Mouse (Mus musculus): ENCODE measurements around the gene Clmn. TPM values are rescaled to one million over a fixed set of nuclear protein-coding genes. Genes with fewer than 3 reads are reported as not detected.

The Clmn gene
- polyA plus RNA-seq, 1 experiment from 2014 or later = 2.8 TPM

- no peak overlapping the region for H3K9ac ChIP-seq (ENCODE audit: low read length)
- no peak overlapping the region for H3K4me2 ChIP-seq (ENCODE audit: low read depth, low read length, severe bottlenecking)
- DNase-seq (ENCODE audit: low spot score) (no peak), ATAC-seq (replicated peaks; ENCODE audit: low FRiP score) (no peak)
- no peak overlapping the region for H3K4me3 ChIP-seq (ENCODE audit: low read depth, low read length)
- H3K36me3 ChIP-seq (ENCODE audit: control insufficient read depth, insufficient read depth, low read length) = no peaks in the 10 kb centered on the region
- H3K27me3 ChIP-seq (ENCODE audit: control insufficient read depth, insufficient read depth, low read length) = no peaks in the 10 kb centered on the region
- 97% methylated on average over 7 of the region's 7 CpGs for WGBS
- H3K9me3 ChIP-seq (ENCODE audit: control insufficient read depth, low read length) = no peaks in the 10 kb centered on the region
- no peak overlapping the region for H3K27ac ChIP-seq (ENCODE audit: low read depth, low read length)
- H3K4me1 ChIP-seq (replicated peaks; ENCODE audit: control insufficient read depth, insufficient read depth, low read length) = peaks cover 6% of the 10 kb centered on the region; the same call in 1 of the 2 replicates
These were observed 41.2 kb downstream of the Clmn start for GRCm38 (mm10) chr12:104823722-104824121.

- no peak for ATAC-seq (replicated peaks; ENCODE audit: low FRiP score)
- no peak overlapping the region; the same call in 1 of the 2 replicates for H3K27ac ChIP-seq (ENCODE audit: low read depth, low read length)
- H3K27me3 ChIP-seq (ENCODE audit: control insufficient read depth, insufficient read depth, low read length) = no peaks in the 10 kb centered on the region
- H3K4me2 ChIP-seq (ENCODE audit: low read depth, low read length, severe bottlenecking) = no peak overlapping the region
- H3K36me3 ChIP-seq (ENCODE audit: control insufficient read depth, insufficient read depth, low read length) = no peaks in the 10 kb centered on the region
- WGBS = 91% methylated on average over 10 of the region's 10 CpGs
- peaks cover 6% of the 10 kb centered on the region; the same call in 1 of the 2 replicates for H3K4me1 ChIP-seq (replicated peaks; ENCODE audit: control insufficient read depth, insufficient read depth, low read length)
- H3K9me3 ChIP-seq (ENCODE audit: control insufficient read depth, low read length) = no peaks in the 10 kb centered on the region
- DNase-seq (ENCODE audit: low spot score) = no peak
- no peak overlapping the region for H3K9ac ChIP-seq (ENCODE audit: low read length)
- H3K4me3 ChIP-seq (ENCODE audit: low read depth, low read length) = no peak overlapping the region
These were observed 41.9 kb downstream of the Clmn start for GRCm38 (mm10) chr12:104822838-104823599.

GRCm38 (mm10) chr12:104822151-104822550 lies 42.7 kb downstream of the Clmn start:
- Histone ChIP-seq H3K27me3 (ENCODE audit: control insufficient read depth, insufficient read depth, low read length) (no peaks in the 10 kb centered on the region), H3K9me3 (ENCODE audit: control insufficient read depth, low read length) (no peaks in the 10 kb centered on the region), H3K36me3 (ENCODE audit: control insufficient read depth, insufficient read depth, low read length) (no peaks in the 10 kb centered on the region), H3K4me3 (ENCODE audit: low read depth, low read length) (no peak overlapping the region), H3K4me1 (replicated peaks; ENCODE audit: control insufficient read depth, insufficient read depth, low read length) (peaks cover 10% of the 10 kb centered on the region), H3K4me2 (ENCODE audit: low read depth, low read length, severe bottlenecking) (no peak overlapping the region), H3K9ac (ENCODE audit: low read length) (no peak overlapping the region), H3K27ac (ENCODE audit: low read depth, low read length) (no peak overlapping the region)
- WGBS = 53% methylated on average over 8 of the region's 8 CpGs
- DNase-seq (ENCODE audit: low spot score) (no peak), ATAC-seq (replicated peaks; ENCODE audit: low FRiP score) (no peak)

GRCm38 (mm10) chr12:104820061-104820460 lies 44.8 kb downstream of the Clmn start:
- no peak overlapping the region for H3K4me2 ChIP-seq (ENCODE audit: low read depth, low read length, severe bottlenecking)
- H3K27ac ChIP-seq (ENCODE audit: low read depth, low read length) = no peak overlapping the region
- H3K4me1 ChIP-seq (replicated peaks; ENCODE audit: control insufficient read depth, insufficient read depth, low read length) = peaks cover 8% of the 10 kb centered on the region
- no peak for ATAC-seq (replicated peaks; ENCODE audit: low FRiP score)
- H3K4me3 ChIP-seq (ENCODE audit: low read depth, low read length) = no peak overlapping the region
- 83% methylated on average over 5 of the region's 5 CpGs for WGBS
- H3K27me3 ChIP-seq (ENCODE audit: control insufficient read depth, insufficient read depth, low read length) = no peaks in the 10 kb centered on the region
- no peak for DNase-seq (ENCODE audit: low spot score)
- H3K9me3 ChIP-seq (ENCODE audit: control insufficient read depth, low read length) = no peaks in the 10 kb centered on the region
- H3K36me3 ChIP-seq (ENCODE audit: control insufficient read depth, insufficient read depth, low read length) = no peaks in the 10 kb centered on the region
- H3K9ac ChIP-seq (ENCODE audit: low read length) = no peak overlapping the region

GRCm38 (mm10) chr12:104819050-104819449 lies 45.8 kb downstream of the Clmn start:
- Histone ChIP-seq H3K9me3 (ENCODE audit: control insufficient read depth, low read length) (no peaks in the 10 kb centered on the region), H3K36me3 (ENCODE audit: control insufficient read depth, insufficient read depth, low read length) (no peaks in the 10 kb centered on the region), H3K9ac (ENCODE audit: low read length) (no peak overlapping the region), H3K27me3 (ENCODE audit: control insufficient read depth, insufficient read depth, low read length) (no peaks in the 10 kb centered on the region), H3K27ac (ENCODE audit: low read depth, low read length) (no peak overlapping the region), H3K4me2 (ENCODE audit: low read depth, low read length, severe bottlenecking) (no peak overlapping the region), H3K4me3 (ENCODE audit: low read depth, low read length) (no peak overlapping the region), H3K4me1 (replicated peaks; ENCODE audit: control insufficient read depth, insufficient read depth, low read length) (peaks cover 8% of the 10 kb centered on the region)
- DNase-seq (ENCODE audit: low spot score) = no peak
- 63% methylated on average over 8 of the region's 8 CpGs for WGBS
- no peak for ATAC-seq (replicated peaks; ENCODE audit: low FRiP score)

GRCm38 (mm10) chr12:104818057-104818456 lies 46.8 kb downstream of the Clmn start:
- no peak overlapping the region for H3K27ac ChIP-seq (ENCODE audit: low read depth, low read length)
- H3K27me3 ChIP-seq (ENCODE audit: control insufficient read depth, insufficient read depth, low read length) = no peaks in the 10 kb centered on the region
- DNase-seq (ENCODE audit: low spot score) (no peak), ATAC-seq (replicated peaks; ENCODE audit: low FRiP score) (no peak)
- WGBS = 80% methylated on average over 7 of the region's 7 CpGs
- no peak overlapping the region for H3K4me3 ChIP-seq (ENCODE audit: low read depth, low read length)
- H3K9me3 ChIP-seq (ENCODE audit: control insufficient read depth, low read length) = no peaks in the 10 kb centered on the region
- H3K36me3 ChIP-seq (ENCODE audit: control insufficient read depth, insufficient read depth, low read length) = no peaks in the 10 kb centered on the region
- no peak overlapping the region for H3K4me2 ChIP-seq (ENCODE audit: low read depth, low read length, severe bottlenecking)
- H3K9ac ChIP-seq (ENCODE audit: low read length) = no peak overlapping the region
- peaks cover 8% of the 10 kb centered on the region for H3K4me1 ChIP-seq (replicated peaks; ENCODE audit: control insufficient read depth, insufficient read depth, low read length)

GRCm38 (mm10) chr12:104817172-104817866 lies 47.6 kb downstream of the Clmn start:
- Histone ChIP-seq H3K4me1 (replicated peaks; ENCODE audit: control insufficient read depth, insufficient read depth, low read length) (peaks cover 8% of the 10 kb centered on the region), H3K9me3 (ENCODE audit: control insufficient read depth, low read length) (no peaks in the 10 kb centered on the region), H3K36me3 (ENCODE audit: control insufficient read depth, insufficient read depth, low read length) (no peaks in the 10 kb centered on the region), H3K27me3 (ENCODE audit: control insufficient read depth, insufficient read depth, low read length) (no peaks in the 10 kb centered on the region), H3K4me3 (ENCODE audit: low read depth, low read length) (no peak overlapping the region), H3K4me2 (ENCODE audit: low read depth, low read length, severe bottlenecking) (no peak overlapping the region), H3K27ac (ENCODE audit: low read depth, low read length) (no peak overlapping the region), H3K9ac (ENCODE audit: low read length) (no peak overlapping the region)
- ATAC-seq (replicated peaks; ENCODE audit: low FRiP score) (no peak), DNase-seq (ENCODE audit: low spot score) (no peak)
- WGBS = 23% methylated on average over 12 of the region's 12 CpGs

- WGBS = 79% methylated on average over 7 of the region's 7 CpGs
- H3K27ac ChIP-seq (ENCODE audit: low read depth, low read length) = no peak overlapping the region
- no peaks in the 10 kb centered on the region for H3K9me3 ChIP-seq (ENCODE audit: control insufficient read depth, low read length)
- no peak overlapping the region for H3K4me2 ChIP-seq (ENCODE audit: low read depth, low read length, severe bottlenecking)
- no peak overlapping the region for H3K9ac ChIP-seq (ENCODE audit: low read length)
- DNase-seq (ENCODE audit: low spot score) = no peak
- no peaks in the 10 kb centered on the region for H3K36me3 ChIP-seq (ENCODE audit: control insufficient read depth, insufficient read depth, low read length)
- peaks cover 8% of the 10 kb centered on the region for H3K4me1 ChIP-seq (replicated peaks; ENCODE audit: control insufficient read depth, insufficient read depth, low read length)
- no peak overlapping the region for H3K4me3 ChIP-seq (ENCODE audit: low read depth, low read length)
- H3K27me3 ChIP-seq (ENCODE audit: control insufficient read depth, insufficient read depth, low read length) = no peaks in the 10 kb centered on the region
- no peak for ATAC-seq (replicated peaks; ENCODE audit: low FRiP score)
These were observed 50.6 kb downstream of the Clmn start for GRCm38 (mm10) chr12:104814291-104814690.
